Mouse (Mus musculus) urinary bladder, postnatal 4 days (tissue): Measurements from ENCODE around the gene Cwc25.

Source experiments
- DNase-seq, 2 experiments: peaks; one replicate each; pipeline ENCODE4 v3.0.0; 2021 to 2022; ENCODE audit warnings: low spot score in 2 of 2

The Cwc25 gene

GRCm38 (mm10) chr11:97700003-97700745, 66.2 kb downstream of the Cwc25 start, which contains the start of gene Pcgf2:
Gene Pcgf2 (minus strand): TSS chr11:97700497.
- peak; percentile 84 to 90 for DNase-seq

GRCm38 (mm10) chr11:97699626-97700002, 66.7 kb downstream of the Cwc25 start:
- peak; percentile 82 to 92 for DNase-seq

GRCm38 (mm10) chr11:97698741-97699611, 67.4 kb downstream of the Cwc25 start:
- DNase-seq: peak; percentile 75 to 88

- no peak for DNase-seq
Observed at GRCm38 (mm10) chr11:97697891-97698529, 68.3 kb downstream of the Cwc25 start.

GRCm38 (mm10) chr11:97697199-97697890, 69.0 kb downstream of the Cwc25 start:
- DNase-seq: no peak

GRCm38 (mm10) chr11:97696669-97697068, 69.7 kb downstream of the Cwc25 start:
- no peak for DNase-seq

- DNase-seq: no peak
Observed at GRCm38 (mm10) chr11:97695712-97696401, 70.5 kb downstream of the Cwc25 start.
